Mouse (Mus musculus) Patski (cell line): ENCODE measurements around the gene Mef2b. TPM values are rescaled to one million over a fixed set of nuclear protein-coding genes. Genes with fewer than 3 reads are reported as not detected.

Source experiments
- ATAC-seq: fragments of 100-300 bp; one replicate; pipeline ENCODE4 v1.8.0; 2021
- CTCF ChIA-PET: fragments of 350-600 bp; sonication (Branson Sonifier 250); formaldehyde crosslinking; loops from one replicate; lab custom pipeline; 2022; ENCODE audit warnings: inconsistent platforms; lab: Charles Lee
- POLR2A ChIA-PET: fragments of 350-600 bp; sonication (Branson Sonifier 250); formaldehyde crosslinking; loops from one replicate; lab custom pipeline; 2022; ENCODE audit warnings: antibody characterized with exemption, inconsistent platforms; lab: Charles Lee
- DNase-seq: peaks from one replicate; pipeline ENCODE4 v3.0.0-alpha.2; 2011; ENCODE audit warnings: low read depth, low spot score
- H3K27me3 ChIP-seq: fragments of 371-371 bp; one replicate; pipeline ENCODE4 v1.5.1; 2021
- CTCF ChIP-seq: fragments of 100-300 bp; IDR thresholded peaks from one replicate; pipeline ENCODE4 v1.5.1; 2021
- in situ Hi-C: fragments of 300-500 bp; cut with MboI; formaldehyde crosslinking; loops from 3 replicates; pipeline ENCODE4 v1.11.1; 2018; ENCODE audit warnings: low pct_unique_long_range_greater_than_20kb, mixed read lengths
- polyA plus RNA-seq: library from polyadenylated mRNA; unstranded; gene quantifications from one replicate; pipeline ENCODE4 v1.2.3, GENCODE M21; 2021

Mef2b gene
- 0.54 TPM for polyA plus RNA-seq

DNA sequence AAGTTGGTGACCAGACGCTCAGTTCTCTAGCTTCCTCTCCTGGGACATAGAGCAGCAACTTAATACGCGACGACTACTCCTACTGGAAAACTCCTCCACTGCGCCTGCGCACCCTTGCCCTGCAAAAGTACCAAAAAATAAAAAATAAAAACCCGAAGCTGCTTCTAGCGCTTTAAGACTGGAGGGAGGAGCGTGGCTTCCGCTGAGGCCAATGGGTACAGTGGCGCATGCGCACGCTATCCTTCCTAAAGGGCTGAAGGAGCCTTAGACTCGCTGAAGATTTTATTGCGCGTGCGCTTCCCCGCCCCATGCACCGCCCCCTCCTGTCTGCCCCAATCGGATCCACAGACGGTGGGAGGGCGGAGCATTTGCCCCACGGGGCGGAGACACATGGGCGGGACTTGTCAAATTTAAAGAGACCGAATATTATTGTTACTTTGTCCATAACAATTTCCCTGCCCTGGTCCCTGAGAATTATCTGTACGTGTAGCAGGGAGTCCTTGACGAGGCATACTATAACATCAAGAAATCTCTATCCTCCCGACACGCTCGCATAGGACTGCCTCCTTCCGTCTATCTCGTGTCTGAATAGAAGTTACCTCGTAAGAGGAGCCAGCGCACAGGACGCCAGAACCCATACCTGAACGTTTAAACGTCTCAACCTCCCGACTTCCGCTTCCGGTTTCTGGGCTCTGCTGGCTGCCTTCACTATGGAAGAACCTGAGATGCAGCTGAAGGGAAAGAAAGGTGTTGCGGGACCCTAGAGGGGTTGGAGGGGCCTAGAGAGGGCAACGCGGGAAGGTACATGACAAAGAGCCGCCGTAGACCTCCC lies at the start of gene Mef2b, which contains the start of the genes Rfxank and Borcs8:
TSS of gene Mef2b (plus strand) at position 686 of the 832 bp plus-strand sequence.
TSS of gene Rfxank (minus strand) at position 129 of the 832 bp plus-strand sequence.
TSS of gene Borcs8 (plus strand) at position 474 of the 832 bp plus-strand sequence.
- in situ Hi-C loops: no loop called here
- TF ChIP-seq CTCF: no peak

DNA sequence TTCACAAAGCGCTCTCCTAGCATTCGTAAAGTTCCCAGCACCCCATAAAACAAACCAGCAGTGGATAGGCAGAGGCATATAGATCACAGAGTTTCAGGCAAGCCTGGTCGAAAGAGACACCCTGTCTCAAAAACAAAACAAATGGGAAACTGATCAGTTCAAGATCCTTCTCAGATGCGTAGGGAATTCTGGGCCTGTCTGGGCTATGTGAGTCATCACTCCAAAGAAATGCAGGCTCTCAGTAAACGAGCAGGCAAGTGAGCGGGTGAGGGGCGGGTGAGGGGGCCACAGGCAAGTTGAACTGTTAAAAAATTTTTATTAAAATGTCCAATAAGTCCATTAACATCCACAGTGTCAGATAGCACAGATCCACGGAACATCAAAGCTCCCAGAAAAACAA lies 46.7 kb upstream of the Mef2b start:
- H3K27me3 ChIP-seq: peaks cover 23% of the 10 kb centered on the region
- DNase-seq (no peak), ATAC-seq (no peak)
- POLR2A ChIA-PET: interaction anchor here (0.7 kb wide), 1 partner anchor 1394 kb away, joined by 5 read pairs; no protein-coding TSS in a partner anchor
- CTCF ChIA-PET: no interaction called here
- in situ Hi-C loops: no loop called here
- no peak for TF ChIP-seq CTCF

More for the DNA sequence above, at the start of gene Mef2b, which contains the start of the genes Rfxank and Borcs8:
- CTCF ChIA-PET: interaction anchor here (1.1 kb wide), 1 partner anchor 9 kb away, joined by 4 read pairs; no protein-coding TSS in a partner anchor
- POLR2A ChIA-PET: interaction anchor here (1.0 to 1.6 kb wide), 2 partner anchors 12 to 103 kb away, joined by 3 to 4 read pairs; no protein-coding TSS in a partner anchor
- no peaks in the 10 kb centered on the region for H3K27me3 ChIP-seq
- peak; percentile 98 for DNase-seq
- ATAC-seq: peak; percentile 91

DNA sequence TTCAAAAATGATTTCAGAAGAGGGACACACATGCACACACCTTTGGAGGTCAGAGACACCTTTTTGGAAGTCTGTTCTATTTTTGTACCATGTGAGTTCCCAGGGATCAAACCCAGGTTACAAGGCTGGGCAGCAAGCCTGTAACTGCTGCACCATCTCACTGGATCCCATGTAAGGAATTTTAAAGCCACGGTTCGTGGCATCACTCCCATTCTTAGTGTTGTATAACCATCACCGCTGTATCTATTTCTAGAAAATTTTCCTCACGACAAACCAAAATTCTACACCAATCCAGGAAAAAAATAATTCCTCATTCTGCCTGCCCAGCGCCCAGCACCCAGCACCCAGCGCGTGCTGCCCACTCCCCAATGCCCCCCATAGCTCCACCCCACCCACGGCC lies 40.2 kb upstream of the Mef2b start:
- ChIA-PET CTCF (no interaction called here), POLR2A (no interaction called here)
- TF ChIP-seq CTCF: no peak
- in situ Hi-C loops: loop anchor here (5.0 kb wide), 1 partner anchor 63 kb away; no protein-coding TSS in a partner anchor
- ATAC-seq (no peak), DNase-seq (no peak)
- peaks cover 31% of the 10 kb centered on the region for H3K27me3 ChIP-seq

DNA sequence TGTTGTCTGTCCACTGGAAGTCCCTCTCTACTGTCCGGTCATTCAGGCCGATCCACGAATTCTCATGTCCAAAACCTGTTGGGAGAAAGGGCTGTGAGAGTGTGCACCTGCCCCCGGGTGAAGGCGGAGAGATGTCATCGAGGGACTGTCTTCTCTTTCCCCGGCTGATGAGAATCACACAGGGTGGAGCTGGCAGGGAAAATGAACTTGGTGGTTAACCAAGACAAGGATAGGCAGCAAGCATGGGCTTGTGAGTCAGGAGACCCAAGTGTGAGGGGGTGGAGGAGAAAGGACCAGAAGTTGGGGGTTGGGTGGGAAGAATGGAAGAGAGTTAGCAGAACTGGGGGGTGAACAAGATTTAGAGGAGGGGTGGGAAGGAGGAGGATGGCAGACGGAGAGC lies 39.3 kb upstream of the Mef2b start:
- ATAC-seq: no peak
- TF ChIP-seq CTCF: no peak
- no peak for DNase-seq
- ChIA-PET POLR2A (no interaction called here), CTCF (no interaction called here)
- peaks cover 35% of the 10 kb centered on the region for H3K27me3 ChIP-seq
- in situ Hi-C loops: no loop called here

DNA sequence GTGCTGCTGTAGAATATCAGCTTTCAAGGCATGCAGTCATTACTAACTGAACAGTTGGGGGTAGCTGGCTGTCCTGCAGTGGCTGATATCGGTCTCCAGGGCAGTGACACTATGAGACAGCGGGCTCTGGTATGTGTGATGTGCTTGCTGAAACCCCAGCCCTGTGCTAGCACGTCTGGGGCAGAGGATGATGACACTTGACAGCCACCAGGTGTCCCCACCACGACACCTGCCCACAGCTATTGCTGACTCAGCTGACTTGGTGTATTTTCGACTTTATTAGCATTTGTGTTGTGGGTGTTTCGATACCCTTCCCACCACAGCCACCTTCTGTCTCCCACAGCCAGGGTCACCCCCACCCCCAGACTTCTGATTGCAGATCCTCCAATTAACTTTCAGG lies 35.0 kb upstream of the Mef2b start:
- TF ChIP-seq CTCF: no peak
- CTCF ChIA-PET: interaction anchor here (0.7 kb wide), 1 partner anchor 52 kb away, joined by 3 read pairs; no protein-coding TSS in a partner anchor
- in situ Hi-C loops: no loop called here
- DNase-seq: no peak
- POLR2A ChIA-PET: no interaction called here
- peaks cover 45% of the 10 kb centered on the region for H3K27me3 ChIP-seq
- peak; percentile 29 for ATAC-seq

DNA sequence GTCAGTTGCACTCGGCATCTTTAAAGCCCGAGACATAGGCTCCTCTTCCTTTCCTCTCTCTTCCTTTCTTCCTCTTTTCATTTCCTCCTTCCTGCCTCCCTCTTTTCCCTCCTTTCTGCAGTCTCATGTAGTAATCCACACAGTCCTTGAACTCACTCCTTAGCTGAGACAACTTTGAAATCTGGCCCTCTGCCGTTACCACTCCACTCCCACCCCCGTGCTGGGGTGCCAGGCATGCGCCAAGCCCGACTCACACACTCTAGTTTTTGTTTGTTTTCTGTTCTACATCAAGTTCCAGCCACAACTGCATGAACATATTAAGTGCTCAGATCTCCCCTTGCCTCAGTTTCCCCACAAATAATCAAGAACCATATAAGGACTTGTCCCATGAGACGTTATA lies 34.6 kb upstream of the Mef2b start:
- TF ChIP-seq CTCF: no peak
- DNase-seq: no peak
- in situ Hi-C loops: no loop called here
- CTCF ChIA-PET: interaction anchor here (0.7 kb wide), 1 partner anchor 52 kb away, joined by 3 read pairs; no protein-coding TSS in a partner anchor
- ATAC-seq: no peak
- H3K27me3 ChIP-seq: peaks cover 46% of the 10 kb centered on the region
- POLR2A ChIA-PET: interaction anchor here (0.9 kb wide), 1 partner anchor 11 kb away, joined by 3 read pairs; no protein-coding TSS in a partner anchor

DNA sequence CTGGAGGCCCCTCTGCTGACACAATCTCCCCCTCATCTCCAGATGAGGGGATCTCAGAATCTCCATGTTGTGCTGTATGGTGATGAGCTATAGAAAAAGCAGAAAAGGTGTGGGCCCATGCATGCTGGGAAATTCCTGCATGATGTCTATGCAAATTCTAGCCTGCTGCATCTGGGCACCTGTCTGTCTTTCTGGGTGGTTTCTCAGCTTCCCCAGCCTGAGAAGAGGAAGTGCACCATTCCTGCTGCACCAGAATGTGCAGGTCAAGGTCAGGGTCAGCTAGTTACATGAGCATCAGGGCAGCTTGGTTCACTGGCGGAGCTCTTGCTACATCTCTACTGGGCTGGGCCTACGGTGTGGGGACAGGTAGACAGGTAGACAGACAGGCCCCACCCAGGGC lies 29.1 kb upstream of the Mef2b start:
- TF ChIP-seq CTCF: no peak
- no peak for DNase-seq
- H3K27me3 ChIP-seq: peaks cover 76% of the 10 kb centered on the region
- POLR2A ChIA-PET: no interaction called here
- ATAC-seq: no peak
- in situ Hi-C loops: no loop called here
- CTCF ChIA-PET: no interaction called here

DNA sequence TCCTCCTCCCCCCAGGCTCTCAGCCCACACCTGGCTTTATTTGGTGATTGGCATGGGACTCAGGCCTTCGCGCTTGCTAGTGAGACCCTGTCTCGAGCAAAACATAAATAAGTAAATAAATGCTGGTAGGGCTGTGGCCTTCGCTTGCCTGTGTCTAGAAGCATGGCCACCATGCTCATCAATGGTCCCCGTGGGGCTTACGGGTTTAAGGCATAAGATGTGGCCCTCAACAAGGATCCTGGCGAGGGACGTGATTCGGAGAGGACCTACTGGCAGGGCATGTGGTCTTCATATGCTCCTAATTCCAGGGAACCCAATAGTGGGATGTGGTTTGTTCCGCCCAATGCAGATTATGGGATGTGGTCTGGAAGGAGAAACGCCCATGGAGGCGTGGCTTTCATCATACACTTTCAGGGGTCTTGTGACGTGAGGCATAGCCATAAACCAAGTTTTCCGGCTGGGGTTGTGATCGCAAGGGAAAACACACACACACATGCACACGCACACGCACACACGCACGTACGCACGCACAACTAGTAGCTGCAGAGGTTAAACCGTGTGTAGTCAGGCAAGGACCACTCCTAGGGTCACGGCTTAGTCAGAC lies 28.2 kb upstream of the Mef2b start:
- in situ Hi-C loops: no loop called here
- ATAC-seq (no peak), DNase-seq (no peak)
- H3K27me3 ChIP-seq: peaks cover 80% of the 10 kb centered on the region
- CTCF ChIA-PET: no interaction called here
- POLR2A ChIA-PET: no interaction called here
- no peak for TF ChIP-seq CTCF

DNA sequence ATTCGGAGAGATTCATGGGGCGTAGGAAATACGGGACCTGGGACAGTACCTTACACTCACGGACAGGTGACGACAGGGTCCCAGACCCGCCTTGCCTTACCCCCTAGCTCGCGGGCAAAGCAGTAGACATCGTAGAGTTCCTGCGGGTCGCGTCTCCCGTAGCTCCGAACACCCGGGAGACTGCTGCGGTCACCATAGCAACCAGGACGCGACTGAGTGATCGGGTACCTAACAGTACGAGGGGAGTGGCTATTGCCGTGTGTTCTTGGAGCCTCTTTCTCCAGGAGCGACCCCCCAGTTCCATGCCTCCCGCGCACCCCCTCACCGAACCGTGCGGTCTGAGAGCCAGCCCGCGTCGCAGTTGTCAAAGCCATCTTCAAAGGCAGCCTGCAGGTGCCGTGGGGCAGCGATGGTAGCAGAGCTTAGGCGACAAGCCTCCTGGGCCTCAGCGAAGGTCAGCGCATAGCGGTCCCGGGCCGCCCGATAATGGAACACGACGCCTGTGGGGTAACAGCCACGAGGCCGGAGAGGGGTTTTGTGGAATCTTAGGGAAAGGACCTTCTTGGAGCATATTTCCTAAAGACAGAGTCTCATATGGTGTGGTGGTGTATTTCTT lies 27.0 kb upstream of the Mef2b start:
- in situ Hi-C loops: no loop called here
- TF ChIP-seq CTCF: no peak
- CTCF ChIA-PET: no interaction called here
- ATAC-seq: no peak
- POLR2A ChIA-PET: no interaction called here
- DNase-seq: no peak
- peaks cover 80% of the 10 kb centered on the region for H3K27me3 ChIP-seq

DNA sequence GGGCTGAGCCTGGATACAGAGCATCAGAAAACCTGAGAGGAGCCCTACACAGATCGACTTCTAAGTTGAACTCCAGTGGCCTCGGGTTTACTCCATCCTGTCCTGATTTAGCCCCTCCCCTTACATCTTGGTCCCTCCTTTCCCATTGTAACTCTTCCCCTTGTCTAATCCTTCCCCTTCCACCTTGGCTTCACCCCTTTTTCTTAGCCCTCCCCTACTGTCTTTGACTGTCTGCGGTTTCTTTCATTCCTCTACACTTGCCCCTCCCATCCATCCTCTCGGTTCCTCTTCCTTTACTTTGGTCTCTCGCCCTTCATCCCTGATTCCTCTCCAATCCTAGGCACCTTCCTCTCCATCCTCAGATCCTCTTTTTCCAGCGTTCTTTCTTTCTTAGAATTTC lies 25.0 kb upstream of the Mef2b start:
- TF ChIP-seq CTCF: no peak
- ChIA-PET POLR2A (no interaction called here), CTCF (no interaction called here)
- ATAC-seq (no peak), DNase-seq (no peak)
- H3K27me3 ChIP-seq: peaks cover 69% of the 10 kb centered on the region
- in situ Hi-C loops: no loop called here
